Mouse (Mus musculus) lung, adult 2 months (tissue): Measurements from ENCODE around the gene Hspbp1.

ENCODE experiments used
- CTCF ChIP-seq: fragments of 200-500 bp; IDR thresholded peaks from 2 replicates; pipeline ENCODE4 v1.5.1; 2011; ENCODE audit warnings: mild to moderate bottlenecking, low read length, control low read depth; ENCODE audit not compliant: insufficient read depth
- POLR2A ChIP-seq: fragments of 200-500 bp; IDR thresholded peaks from 2 replicates; pipeline ENCODE4 v1.6.1; 2011; ENCODE audit warnings: low read depth, mild to moderate bottlenecking, control low read depth, low read length, borderline replicate concordance; ENCODE audit errors: extremely low read depth

- TF ChIP-seq CTCF (no peak), POLR2A (no peak)
Observed at GRCm38 (mm10) chr7:4666871-4667270, 18.0 kb downstream of the Hspbp1 start.
